Mouse (Mus musculus) naive thymus-derived CD4-positive, alpha-beta T cell, adult 2 months (primary cell): ENCODE measurements at regions not wholly inside any gene's neighbourhood (a gene's known extent, or its start where the extent isn't known, plus 50 kb on each side); places are given as distances from the start of the nearest gene placed in this dataset.
A peak's percentile ranks its signal among the peaks of the same experiment; 100 is the strongest.
"Not testable (repeated sequence)": the region's sequence is repeated elsewhere in the genome, so short reads cannot be mapped to it uniquely, and the experiment has no call there.

Experiments
- DNase-seq: peaks from one replicate; pipeline ENCODE4 v3.0.0-alpha.2; 2011; ENCODE audit warnings: low read depth

DNA sequence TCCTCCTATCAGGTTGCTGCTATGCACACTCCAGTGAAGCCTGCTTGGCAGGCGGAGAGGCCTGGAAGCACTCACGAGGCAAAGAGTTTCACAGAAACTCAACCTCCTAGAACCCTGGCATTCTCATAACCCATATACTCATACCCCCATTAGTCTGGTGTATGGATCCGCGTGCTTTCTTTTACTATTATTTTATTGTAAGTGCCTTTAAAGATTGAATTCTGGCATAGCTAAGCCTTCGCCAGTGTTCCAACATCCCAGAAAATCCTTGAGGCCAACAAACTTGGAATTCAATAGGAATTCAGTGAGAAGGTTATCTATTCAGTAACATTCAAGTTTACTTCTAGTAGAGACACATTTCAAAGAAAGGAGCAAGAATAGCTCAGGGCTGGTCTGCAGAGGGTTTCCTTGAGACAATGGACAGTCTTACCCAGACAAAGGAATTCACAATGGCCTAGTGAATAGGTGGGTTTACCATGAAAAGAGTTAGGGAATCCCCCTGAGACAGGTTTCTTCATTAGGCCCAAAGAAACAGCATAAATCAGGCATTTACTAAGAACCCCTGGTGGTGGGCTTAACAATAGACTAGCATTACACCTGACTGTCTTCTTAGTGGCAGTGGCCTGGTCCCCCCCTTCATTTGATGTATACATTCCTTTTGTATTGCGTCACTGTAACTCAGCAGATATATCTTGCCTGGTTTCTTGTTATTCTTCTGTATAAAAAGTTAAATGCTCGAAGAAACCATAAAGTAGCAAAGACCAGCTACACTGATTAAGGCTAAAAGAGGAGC is 80.8 kb upstream of the Gm15446 start:
- not testable (repeated sequence) for DNase-seq

- peak; percentile 17 for DNase-seq
Observed at GRCm38 (mm10) chr5:109844236-109844635, 79.0 kb upstream of the Gm15446 start.

DNA sequence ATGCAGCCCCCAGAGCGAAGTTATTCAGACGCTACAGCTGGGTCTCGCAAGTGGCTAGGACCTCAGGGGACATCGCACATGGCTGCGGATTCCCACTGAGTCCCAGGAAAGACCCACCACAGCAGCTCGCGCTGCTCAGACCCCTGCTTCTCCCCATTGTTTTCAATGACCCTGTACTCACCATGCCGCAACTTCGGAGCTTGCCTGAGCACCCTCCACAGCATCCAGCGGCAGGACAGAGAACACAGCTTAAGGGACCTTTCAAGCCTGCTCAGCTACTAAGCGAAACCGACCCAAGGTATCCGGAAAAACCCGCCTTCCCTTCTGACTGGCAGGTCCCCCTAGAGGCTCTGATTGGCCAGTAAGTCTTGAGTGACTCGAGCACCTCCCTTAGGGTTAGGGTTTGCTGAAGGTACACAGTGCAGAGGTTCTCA is 78.4 kb upstream of the Gm15446 start:
- peak; percentile 86 for DNase-seq

DNA sequence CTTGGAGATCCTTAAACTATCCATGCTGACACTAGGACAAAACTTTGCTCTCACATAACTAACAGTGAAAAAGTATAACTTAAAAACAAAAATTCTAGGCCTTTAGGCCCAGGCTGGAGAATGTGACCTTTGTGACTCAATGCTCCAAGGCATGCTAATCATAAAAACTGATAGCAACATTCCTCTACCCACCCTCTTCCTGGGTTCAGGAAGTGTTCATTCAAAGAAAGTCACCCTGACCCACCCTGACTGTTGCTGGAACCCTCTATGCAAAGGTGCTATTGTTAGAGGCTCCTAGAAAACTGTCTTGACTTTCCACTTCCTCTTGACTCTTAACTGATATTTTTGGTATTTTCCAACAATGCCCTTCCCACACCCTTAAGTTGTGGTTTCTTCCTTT is 72.0 kb upstream of the Gm15446 start:
- DNase-seq: not testable (repeated sequence)

GRCm38 (mm10) chr5:109860402-109860801 is 62.8 kb upstream of the Gm15446 start:
- DNase-seq: no peak

DNA sequence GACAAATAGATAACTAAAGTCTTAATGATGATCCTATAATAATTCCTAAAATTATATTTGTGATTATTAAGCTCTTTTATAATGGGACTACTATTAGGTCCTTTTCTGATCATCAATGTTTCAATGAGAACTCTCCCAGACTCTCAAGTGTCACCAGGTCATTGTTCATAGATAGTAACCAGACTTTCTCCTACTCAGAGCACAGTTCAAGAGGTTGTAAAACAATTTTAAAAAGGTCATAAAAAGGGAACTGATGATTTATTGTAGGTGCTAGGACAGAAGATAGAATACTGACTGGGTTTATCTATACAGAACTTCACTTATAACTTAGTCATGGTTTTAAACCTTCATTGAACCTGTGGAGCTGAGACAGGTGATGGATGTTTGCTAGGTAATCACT is 58.7 kb upstream of the Gm15446 start:
- DNase-seq: not testable (repeated sequence)

DNA sequence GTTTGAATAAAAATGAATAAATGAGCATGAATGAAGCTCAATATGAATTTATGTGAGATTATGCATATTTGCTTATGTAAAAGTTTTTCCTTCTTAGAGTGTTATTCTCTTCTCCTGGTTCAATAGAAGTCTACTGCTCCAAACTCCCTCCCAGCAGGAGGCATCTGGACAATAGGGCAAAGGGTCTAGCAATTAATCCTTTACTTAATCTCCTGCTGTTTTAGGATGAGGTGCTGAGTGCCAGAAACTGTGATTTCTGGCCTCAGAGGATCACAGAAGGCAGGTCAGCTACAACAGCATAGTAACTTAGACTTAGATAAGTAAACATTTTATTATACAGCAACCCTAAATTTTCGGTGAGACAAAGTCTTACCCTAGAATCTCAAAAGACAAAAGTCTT is 57.6 kb upstream of the Gm15446 start:
- no peak for DNase-seq

DNA sequence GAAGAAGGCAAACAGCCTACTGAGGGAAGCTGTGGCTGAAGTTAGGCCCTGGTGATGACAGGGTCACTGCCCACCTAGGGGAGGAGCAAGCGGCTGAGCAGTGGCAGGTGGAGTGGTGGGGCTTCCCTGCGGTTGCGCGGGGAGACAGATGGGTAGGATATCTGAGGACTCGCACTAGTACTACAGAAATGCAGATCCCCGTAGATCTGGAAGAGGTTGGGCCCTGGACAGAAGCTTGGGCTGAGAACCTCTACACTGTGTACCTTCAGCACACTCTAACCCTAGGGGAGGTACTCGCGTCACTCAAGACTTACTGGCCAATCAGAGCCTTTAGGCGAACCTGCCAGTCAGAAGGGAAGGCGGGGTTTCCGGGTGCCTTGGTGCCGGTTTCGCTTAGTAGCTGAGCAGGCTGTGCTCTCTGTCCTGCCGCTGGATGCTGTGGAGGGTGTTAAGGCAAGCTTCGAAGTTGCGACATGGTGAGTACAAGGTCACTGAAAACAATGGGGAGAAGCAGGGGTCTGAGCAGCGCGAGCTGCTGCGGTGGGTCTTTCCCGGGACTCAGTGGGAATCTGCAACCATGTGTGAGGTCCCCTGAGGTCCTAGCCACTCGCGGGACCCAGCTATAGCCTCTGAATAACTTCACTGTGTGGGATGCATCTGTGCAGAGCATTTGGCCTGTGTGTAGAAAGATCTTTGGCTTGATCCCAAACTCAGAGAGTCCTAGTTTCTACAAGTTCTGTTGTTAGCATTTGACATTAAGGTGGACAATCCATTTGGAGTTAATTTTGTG is 56.7 kb upstream of the Gm15446 start:
- peak; percentile 92 for DNase-seq

- peak; percentile 26 for DNase-seq
Observed at GRCm38 (mm10) chr5:109867221-109867620, 56.0 kb upstream of the Gm15446 start.
